Mouse (Mus musculus) forebrain, embryonic 10.5 days (tissue): Measurements from ENCODE around the gene Syna. TPM values are rescaled to one million over a fixed set of nuclear protein-coding genes. Genes with fewer than 3 reads are reported as not detected.

ENCODE experiments used
- DNase-seq: peaks from one replicate; pipeline ENCODE4 v3.0.0-alpha.2; 2017; ENCODE audit warnings: low spot score; ENCODE audit errors: extremely low spot score
- H3K27ac ChIP-seq: fragments of 300-500 bp; sonication (generic); 2 replicates; pipeline ENCODE4 v1.5.1; 2016; ENCODE audit warnings: mild to moderate bottlenecking
- H3K27me3 ChIP-seq: fragments of 300-500 bp; sonication (generic); 2 replicates; pipeline ENCODE4 v1.6.1; 2016; ENCODE audit warnings: mild to moderate bottlenecking; ENCODE audit not compliant: poor library complexity, severe bottlenecking
- H3K36me3 ChIP-seq: fragments of 300-500 bp; sonication (generic); replicated peaks from 2 replicates; pipeline ENCODE4 v1.6.1; 2016; ENCODE audit warnings: mild to moderate bottlenecking, moderate library complexity
- H3K4me1 ChIP-seq: fragments of 300-500 bp; sonication (generic); 2 replicates; pipeline ENCODE4 v1.6.1; 2016
- H3K4me3 ChIP-seq: fragments of 300-500 bp; sonication (generic); 2 replicates; pipeline ENCODE4 v1.5.1; 2016; ENCODE audit warnings: mild to moderate bottlenecking, moderate library complexity
- H3K9me3 ChIP-seq: fragments of 300-500 bp; sonication (generic); 2 replicates; pipeline ENCODE4 v1.6.1; 2016; ENCODE audit warnings: mild to moderate bottlenecking, moderate library complexity
- WGBS: fragments of 180-500 bp; shearing (Covaris S2); methylation state at CpG from one replicate; pipeline ENCODE4 v1.1.7; 2016; 5-methylcytosine and 5-hydroxymethylcytosine counted together
- microRNA-seq: library from miRNA; unstranded; fragments of <30 nt; microRNA quantifications from one replicate; pipeline ENCODE4, GENCODE M21; 2017
- polyA plus RNA-seq: library from polyadenylated mRNA; unstranded; fragments of >200 nt; fragmentation: Nextera tagmentation; extraction: Ambion mirVana; gene quantifications from 2 replicates; pipeline ENCODE4 v1.2.1, GENCODE M21; 2016

The Syna gene
- polyA plus RNA-seq, 1 experiment from 2014 or later = not detected

- Histone ChIP-seq H3K27me3 (no peaks in the 10 kb centered on the region), H3K4me3 (no peak overlapping the region), H3K36me3 (peaks cover 85% of the 10 kb centered on the region), H3K4me1 (no peaks in the 10 kb centered on the region), H3K27ac (no peak overlapping the region), H3K9me3 (peaks cover 10% of the 10 kb centered on the region; the same call in 1 of the 2 replicates)
- no peak for DNase-seq
- WGBS = 93% methylated on average over 4 of the region's 4 CpGs
Measured at GRCm38 (mm10) chr5:134520120-134520519, 39.9 kb downstream of the Syna start.

DNA sequence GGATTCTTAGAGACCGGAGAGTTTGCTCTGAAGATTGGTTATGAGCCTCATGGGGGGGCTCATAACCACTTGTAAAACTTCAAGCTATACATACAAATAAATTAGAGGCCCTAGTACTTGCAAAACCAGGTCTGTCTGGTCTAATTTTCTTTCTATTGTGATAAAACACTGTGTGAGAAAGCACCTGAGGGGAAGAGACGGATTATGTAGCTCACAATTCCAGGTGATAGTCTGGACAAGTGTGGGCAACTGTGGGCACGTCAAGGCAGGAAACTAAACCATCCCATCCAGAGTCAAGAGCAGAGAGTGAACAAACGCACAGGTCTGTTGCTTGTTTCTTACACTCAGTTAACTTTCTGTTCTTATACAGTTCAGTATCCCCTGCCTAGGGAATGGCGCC lies 40.5 kb downstream of the Syna start:
- DNase-seq = no peak
- Histone ChIP-seq H3K4me3 (no peak overlapping the region), H3K27ac (no peak overlapping the region), H3K36me3 (peaks cover 87% of the 10 kb centered on the region), H3K9me3 (peaks cover 12% of the 10 kb centered on the region; the same call in 1 of the 2 replicates), H3K4me1 (no peaks in the 10 kb centered on the region), H3K27me3 (no peaks in the 10 kb centered on the region)
- WGBS = 89% methylated on average over 5 of the region's 5 CpGs

DNA sequence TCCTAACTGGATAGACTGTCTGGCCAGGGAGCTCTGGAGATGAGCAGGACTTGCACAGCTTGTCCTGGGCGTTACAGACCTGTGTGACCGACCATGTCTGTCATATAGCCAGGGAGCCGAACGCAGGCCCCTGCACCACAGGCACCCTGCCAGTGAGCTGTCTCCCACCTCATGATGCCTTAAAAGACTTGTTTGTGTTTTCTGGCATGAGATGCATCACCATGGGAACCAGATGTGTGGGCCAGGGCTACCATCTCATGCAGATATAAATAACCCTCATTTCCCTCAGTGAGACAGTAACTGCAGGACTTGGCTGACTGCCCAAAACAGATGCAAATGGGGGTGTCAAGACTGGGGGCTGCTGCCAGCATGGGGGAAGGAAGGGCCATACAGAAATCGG lies 47.9 kb downstream of the Syna start:
- no peak overlapping the region for H3K4me3 ChIP-seq
- H3K9me3 ChIP-seq = peaks cover 19% of the 10 kb centered on the region
- peaks cover 92% of the 10 kb centered on the region for H3K36me3 ChIP-seq
- H3K27ac ChIP-seq = no peak overlapping the region
- H3K27me3 ChIP-seq = no peaks in the 10 kb centered on the region
- DNase-seq = no peak
- no peaks in the 10 kb centered on the region for H3K4me1 ChIP-seq
- 92% methylated on average over 5 of the region's 5 CpGs for WGBS

DNA sequence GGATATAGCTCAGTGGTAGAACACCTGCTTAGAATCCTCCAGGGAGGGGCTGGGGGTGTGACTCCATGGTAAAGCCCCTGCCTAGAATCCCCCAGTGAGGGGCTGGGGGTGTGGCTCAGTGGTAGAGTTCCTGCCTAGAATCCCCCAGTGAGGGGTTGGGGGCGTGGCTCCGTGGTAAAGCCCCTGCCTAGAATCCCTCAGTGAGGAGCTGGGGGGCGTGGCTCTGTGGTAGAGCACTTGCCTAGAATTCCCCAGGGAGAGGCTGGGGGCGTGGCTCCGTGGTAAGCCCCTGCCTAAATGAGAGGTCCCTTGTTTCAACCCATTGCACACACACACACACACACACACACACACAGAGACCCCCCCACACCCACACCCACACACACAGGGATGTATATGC lies 49.7 kb downstream of the Syna start:
- Histone ChIP-seq H3K9me3 (peaks cover 9% of the 10 kb centered on the region), H3K27ac (no peak overlapping the region), H3K4me3 (no peak overlapping the region), H3K27me3 (no peaks in the 10 kb centered on the region), H3K4me1 (no peaks in the 10 kb centered on the region), H3K36me3 (peaks cover 77% of the 10 kb centered on the region)
- WGBS = 80% methylated on average over 5 of the region's 5 CpGs
- DNase-seq = no peak

GRCm38 (mm10) chr5:134508965-134509364 lies 51.0 kb downstream of the Syna start:
- Histone ChIP-seq H3K36me3 (peaks cover 72% of the 10 kb centered on the region), H3K9me3 (peaks cover 5% of the 10 kb centered on the region; the same call in 1 of the 2 replicates)

More at GRCm38 (mm10) chr5:134508965-134509364, 51.0 kb downstream of the Syna start:
- Histone ChIP-seq H3K27ac (no peak overlapping the region), H3K4me3 (no peak overlapping the region), H3K27me3 (no peaks in the 10 kb centered on the region), H3K4me1 (0 out of 2 replicates have a peak, but pooled peaks cover 3% of the 10 kb centered on the region)
- no peak for DNase-seq
- 91% methylated on average over 5 of the region's 5 CpGs for WGBS

Small RNA genes within 50 kb of the gene (microRNA-seq; reads per million reads assigned to microRNA genes)
- gene Mir7228 = not detected

Other genes with a start within 250 kb of the Syna start
- gene Gtf2i, start 245.4 kb downstream of the Syna start, polyA plus RNA-seq = 174 and 178 TPM in 2 replicates
- 92.6 and 98.9 TPM in 2 replicates for gene Gtf2ird1, start 103.5 kb downstream of the Syna start, polyA plus RNA-seq
- gene Clip2, start 7.7 kb downstream of the Syna start, polyA plus RNA-seq = 4.2 and 4.5 TPM in 2 replicates
- 440 and 447 TPM in 2 replicates for gene Rfc2, start 21.2 kb upstream of the Syna start, polyA plus RNA-seq
- 2.8 and 4.2 TPM in 2 replicates for gene Lat2, start 54.9 kb upstream of the Syna start, polyA plus RNA-seq
- gene Eif4h, start 79.3 kb upstream of the Syna start, polyA plus RNA-seq = 571 and 588 TPM in 2 replicates
- 6.2 and 7.1 TPM in 2 replicates for gene Limk1, start 128.4 kb upstream of the Syna start, polyA plus RNA-seq
- 1.3 TPM in 2 replicates for gene Eln, start 187.2 kb upstream of the Syna start, polyA plus RNA-seq